ENCODE assay signal across 8 mouse cellular contexts in genomic region chr11:73159957-73160810, GRCm38 (mm10). TPM values are rescaled to one million over a fixed set of nuclear protein-coding genes. Genes with fewer than 3 reads are reported as not detected.
A peak's percentile ranks its signal among the peaks of the same experiment; 100 is the strongest.
DNase-seq lines count a peak whose midpoint lies in the region; ATAC-seq and TF ChIP-seq lines count a peak whose summit lies in the region.

TSS of gene P2rx5 (plus strand) at chr11:73160421.

- no peaks in the 10 kb centered on the region for H3K36me3 ChIP-seq in hindbrain, postnatal 0 days (ENCODE audit: insufficient read depth, low read length)
- no peaks in the 10 kb centered on the region for H3K36me3 ChIP-seq in liver, embryonic 12.5 days
- H3K36me3 ChIP-seq in neural tube, embryonic 11.5 days (ENCODE audit: control insufficient read depth, insufficient read depth, low read length) = no peaks in the 10 kb centered on the region

- peak within 1 kb of the TSS; percentile 40 for H3K9ac ChIP-seq in hindbrain, postnatal 0 days (replicated peaks; ENCODE audit: low read length)
- peak within 1 kb of the TSS; percentile 25; the same call in 1 of the 2 replicates for H3K9ac ChIP-seq in liver, embryonic 12.5 days
- peak within 1 kb of the TSS; percentile 47 for H3K9ac ChIP-seq in neural tube, embryonic 11.5 days (ENCODE audit: low read length)

- H3K4me3 ChIP-seq in hindbrain, postnatal 0 days (ENCODE audit: low read length) = peak within 1 kb of the TSS; percentile 47
- peak within 1 kb of the TSS; percentile 42 for H3K4me3 ChIP-seq in liver, embryonic 12.5 days
- peak within 1 kb of the TSS; percentile 36 for H3K4me3 ChIP-seq in neural tube, embryonic 11.5 days (ENCODE audit: low read depth, low read length)

- ATAC-seq in hindbrain, postnatal 0 days = peak; percentile 62; the same call in 1 of the 2 replicates
- ATAC-seq in liver, embryonic 12.5 days = 0 out of 2 replicates have a peak, but pooled peaks have one; percentile 25
- ATAC-seq in neural tube, embryonic 11.5 days (ENCODE audit: insufficient read depth, low FRiP score, low TSS enrichment) = peak; percentile 41; the same call in 1 of the 2 replicates

- no peaks in the 10 kb centered on the region for H3K27me3 ChIP-seq in hindbrain, postnatal 0 days (ENCODE audit: insufficient read depth, low read length)
- H3K27me3 ChIP-seq in liver, embryonic 12.5 days (replicated peaks) = peaks cover 64% of the 10 kb centered on the region
- H3K27me3 ChIP-seq in neural tube, embryonic 11.5 days (ENCODE audit: control insufficient read depth, insufficient read depth, low read length) = peaks cover 10% of the 10 kb centered on the region

- H3K9me3 ChIP-seq in hindbrain, postnatal 0 days (ENCODE audit: low read length) = no peaks in the 10 kb centered on the region
- H3K9me3 ChIP-seq in liver, embryonic 12.5 days (replicated peaks) = no peaks in the 10 kb centered on the region
- H3K9me3 ChIP-seq in neural tube, embryonic 11.5 days (ENCODE audit: control insufficient read depth, low read length) = no peaks in the 10 kb centered on the region

- H3K27ac ChIP-seq in hindbrain, postnatal 0 days = no peak within 1 kb of the TSS
- no peak within 1 kb of the TSS for H3K27ac ChIP-seq in liver, embryonic 12.5 days
- H3K27ac ChIP-seq in neural tube, embryonic 11.5 days (ENCODE audit: low read depth, low read length) = no peak within 1 kb of the TSS

- H3K4me1 ChIP-seq in hindbrain, postnatal 0 days (ENCODE audit: insufficient read depth, low read length) = 0 out of 2 replicates have a peak, but pooled peaks cover 6% of the 10 kb centered on the region
- H3K4me1 ChIP-seq in liver, embryonic 12.5 days = peaks cover 10% of the 10 kb centered on the region; the same call in 1 of the 2 replicates
- H3K4me1 ChIP-seq in neural tube, embryonic 11.5 days (ENCODE audit: control insufficient read depth, insufficient read depth, low read length) = peaks cover 3% of the 10 kb centered on the region; the same call in 1 of the 2 replicates

- WGBS in hindbrain, postnatal 0 days = 2% methylated on average over 49 of the region's 49 CpGs
- 3% methylated on average over 49 of the region's 49 CpGs for WGBS in liver, embryonic 12.5 days (ENCODE audit: insufficient replicate concordance)
- 3% methylated on average over 47 of the region's 49 CpGs for WGBS in neural tube, embryonic 11.5 days

- H3K4me2 ChIP-seq in hindbrain, postnatal 0 days (ENCODE audit: low read depth, low read length) = peak within 1 kb of the TSS; percentile 88
- H3K4me2 ChIP-seq in liver, embryonic 12.5 days = peak within 1 kb of the TSS; percentile 62
- peak within 1 kb of the TSS; percentile 77 for H3K4me2 ChIP-seq in neural tube, embryonic 11.5 days (ENCODE audit: low read depth)

- DNase-seq in heart, adult 18-20 months = peak in 1 of 2 experiments; percentile 52
- DNase-seq in heart, adult 9 months (ENCODE audit: low spot score in 2 of 2) = no peak
- DNase-seq in adrenal gland, postnatal 14 days = peak; percentile 79
- DNase-seq in gastrocnemius, adult 18-20 months (ENCODE audit: low spot score) = peak; percentile 47
- peak; percentile 51 for DNase-seq in hindbrain, postnatal 0 days (ENCODE audit: low spot score)
- peak; percentile 55 for DNase-seq in neural tube, embryonic 11.5 days (ENCODE audit: low spot score)
- DNase-seq in thymus, postnatal 10 days (ENCODE audit: low spot score in 2 of 2) = no peak

- no peak for TF ChIP-seq CTCF in hindbrain, postnatal 0 days (IDR thresholded peaks at IDR 0.05; ENCODE audit: low read depth)

RNA-seq across cellular contexts. Expression of gene P2rx5, which starts in this region (rescaled TPM):
- 10 to 100 TPM; 14.4 to 17.1 TPM for total RNA-seq in heart, adult 18-20 months (2021)
- 12.7 and 14.2 TPM in 2 replicates for total RNA-seq in adrenal gland, postnatal 14 days (2021)
- total RNA-seq in gastrocnemius, adult 18-20 months (2021) = 1 to 10 TPM; 8.1 to 8.4 TPM
- total RNA-seq in hindbrain, postnatal 0 days (2014; rRNA removed) = 1.2 and 3.5 TPM in 2 replicates
- polyA plus RNA-seq in hindbrain, postnatal 0 days (2015; fragmentation: Nextera tagmentation; extraction: Ambion mirVana) = 0.48 and 0.97 TPM in 2 replicates
- polyA plus RNA-seq in liver, embryonic 12.5 days (2016; fragmentation: Nextera tagmentation; extraction: Ambion mirVana) = 0.32 and 0.54 TPM in 2 replicates
- polyA plus RNA-seq in neural tube, embryonic 11.5 days (2014; fragmentation: Nextera tagmentation; extraction: Ambion mirVana) = 0.31 and 0.51 TPM in 2 replicates

Comparison
In these comparisons a context has a peak if more than half of its experiments do, and no peak if none do; other contexts are left out.
1. Peak in ATAC-seq, H3K4me3 ChIP-seq, H3K9ac ChIP-seq and H3K4me2 ChIP-seq in liver, embryonic 12.5 days; RNA of the gene not detected or under 1 TPM.
2. Peak in DNase-seq, ATAC-seq, H3K4me3 ChIP-seq, H3K9ac ChIP-seq and H3K4me2 ChIP-seq in neural tube, embryonic 11.5 days; RNA of the gene not detected or under 1 TPM.
3. DNase-seq: peak in adrenal gland, postnatal 14 days (single experiment), gastrocnemius, adult 18-20 months (single experiment) and hindbrain, postnatal 0 days (single experiment); none in heart, adult 9 months (0 of 2) and thymus, postnatal 10 days (0 of 2).
4. Peak in every context shown above with its lines, with median percentiles within 50 percentile points of each other: ATAC-seq, H3K4me2 ChIP-seq, H3K4me3 ChIP-seq and H3K9ac ChIP-seq.